Mouse (Mus musculus) CH12F3 (cell line): Measurements from ENCODE around the gene Adam22.
"Not testable (repeated sequence)": the region's sequence is repeated elsewhere in the genome, so short reads cannot be mapped to it uniquely, and the experiment has no call there.

Experiments used
- in situ Hi-C: fragments of 300-500 bp; cut with MboI; formaldehyde crosslinking; loops from 2 replicates; pipeline ENCODE4 v1.14.3; 2020; ENCODE audit warnings: low sequenced_read_pairs

Adam22 gene

GRCm38 (mm10) chr5:8063207-8063606 is 304.8 kb downstream of the Adam22 start:
- in situ Hi-C loops, result no loop called here

- in situ Hi-C loops, result no loop called here
These were observed 305.5 kb downstream of the Adam22 start for GRCm38 (mm10) chr5:8062469-8062868.

GRCm38 (mm10) chr5:8058056-8058455 is 309.9 kb downstream of the Adam22 start:
- in situ Hi-C loops, result no loop called here

GRCm38 (mm10) chr5:8057018-8057323 is 311.0 kb downstream of the Adam22 start:
- in situ Hi-C loops, result no loop called here

GRCm38 (mm10) chr5:8056141-8057017 is 311.6 kb downstream of the Adam22 start:
- in situ Hi-C loops, result no loop called here

- in situ Hi-C loops, result no loop called here
These were observed 312.2 kb downstream of the Adam22 start for GRCm38 (mm10) chr5:8055721-8056129.

- in situ Hi-C loops, result no loop called here
These were observed 314.1 kb downstream of the Adam22 start for GRCm38 (mm10) chr5:8053827-8054226.

GRCm38 (mm10) chr5:8045855-8046254 is 322.1 kb downstream of the Adam22 start, which contains the start of gene Sri:
Gene Sri (plus strand): TSS chr5:8046078.
- in situ Hi-C loops, result no loop called here

GRCm38 (mm10) chr5:8034596-8034995 is 333.4 kb downstream of the Adam22 start:
- in situ Hi-C loops, result not testable (repeated sequence)
